Mouse (Mus musculus) stomach, postnatal 0 days (tissue): ENCODE measurements around the gene Map3k6.

Source experiments
- CTCF ChIP-seq: IDR thresholded peaks from 2 replicates; pipeline ENCODE4 v1.5.1; 2016; ENCODE audit warnings: antibody characterized with exemption, low read depth, mild to moderate bottlenecking, moderate library complexity
- EP300 ChIP-seq: optimal IDR thresholded peaks from 2 replicates; pipeline ENCODE3; 2016; ENCODE audit warnings: antibody characterized with exemption

GRCm38 (mm10) chr4:133265759-133266158 lies 25.1 kb downstream of the Map3k6 start:
- no peak for TF ChIP-seq EP300
- TF ChIP-seq CTCF = no peak
